Mouse (Mus musculus) c-Kit-positive CD71-positive TER-119-positive erythroid progenitor cells, embryonic 14.5 days (primary cell): ENCODE measurements around the gene Nfe2.

Experiments
- DNase-seq: peaks from one replicate; pipeline ENCODE4 v3.0.0-alpha.2; 2013; ENCODE audit warnings: low spot score

Nfe2 gene

GRCm38 (mm10) chr15:103257790-103258728 lies at the start of gene Nfe2:
TSS of gene Nfe2 (minus strand) at chr15:103258403.
- DNase-seq = peak; percentile 98

DNA sequence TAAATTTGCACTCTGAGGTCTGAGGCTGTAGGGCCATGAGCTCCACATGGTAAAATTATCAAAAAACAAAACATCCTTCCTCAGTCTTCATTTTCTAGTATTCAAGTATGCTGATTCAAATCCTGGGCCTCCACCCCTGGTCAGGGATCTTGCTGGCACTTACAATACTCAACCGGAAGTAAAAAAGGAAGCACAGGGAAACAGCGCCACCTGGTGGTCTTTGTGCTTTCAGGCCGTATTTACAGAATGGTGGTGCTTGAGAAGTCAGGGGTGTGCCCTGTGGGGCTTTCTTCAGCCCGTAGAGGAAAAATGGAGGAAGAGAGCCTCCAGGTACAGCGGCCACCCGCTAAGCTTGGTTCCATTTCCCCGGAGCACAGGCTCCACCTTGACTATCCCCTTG lies 48.9 kb upstream of the Nfe2 start:
- peak; percentile 95 for DNase-seq

GRCm38 (mm10) chr15:103305792-103306645 lies 47.8 kb upstream of the Nfe2 start:
- no peak for DNase-seq

DNA sequence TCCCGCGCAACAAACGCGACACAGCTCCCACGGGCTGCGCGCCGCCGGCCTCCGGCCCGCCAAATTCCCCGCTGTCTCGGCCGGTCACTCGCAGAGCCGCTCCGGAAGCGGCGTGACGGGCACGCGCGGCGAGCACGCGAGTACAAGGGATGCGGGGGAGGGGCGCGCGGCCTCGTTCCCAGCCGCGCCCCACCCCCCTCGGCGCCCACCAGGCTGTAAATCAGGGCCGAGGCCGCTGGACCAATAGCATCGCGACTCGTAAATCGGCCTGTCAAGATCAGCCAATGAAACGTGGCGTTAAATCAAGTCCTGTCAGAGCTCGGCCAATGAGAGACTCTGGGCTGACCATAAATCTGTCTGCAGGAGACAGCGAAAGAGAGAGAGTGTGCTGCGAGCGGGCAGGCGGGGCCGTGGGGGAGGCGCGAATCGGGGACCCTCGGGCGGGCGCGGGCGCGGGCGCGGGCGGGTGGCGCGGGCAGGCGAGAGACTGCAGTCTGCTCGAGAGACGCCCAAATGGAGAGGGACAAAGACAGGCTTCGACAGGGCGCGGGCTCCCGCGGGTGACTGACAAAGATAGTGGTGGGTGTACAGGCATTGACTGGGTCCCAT lies 47.0 kb upstream of the Nfe2 start:
- DNase-seq = peak; percentile 77

DNA sequence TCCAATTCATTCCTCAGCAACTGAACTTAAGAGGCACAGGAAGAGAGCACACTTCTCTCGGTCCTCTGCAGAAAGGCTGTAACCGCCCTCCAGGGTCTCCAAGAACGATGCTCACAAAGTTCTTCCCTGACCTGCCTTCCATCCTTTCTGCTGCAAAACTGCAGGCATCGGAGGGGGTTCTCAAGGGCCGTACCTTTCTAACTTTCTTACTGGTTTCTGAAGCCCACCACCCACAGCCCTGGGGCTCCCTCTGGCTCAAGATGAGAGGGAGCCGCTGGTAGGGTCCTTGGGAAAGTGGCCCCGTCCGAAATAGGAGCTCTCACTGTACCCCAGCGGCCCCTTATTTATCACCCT lies 46.4 kb upstream of the Nfe2 start:
- DNase-seq = no peak

DNA sequence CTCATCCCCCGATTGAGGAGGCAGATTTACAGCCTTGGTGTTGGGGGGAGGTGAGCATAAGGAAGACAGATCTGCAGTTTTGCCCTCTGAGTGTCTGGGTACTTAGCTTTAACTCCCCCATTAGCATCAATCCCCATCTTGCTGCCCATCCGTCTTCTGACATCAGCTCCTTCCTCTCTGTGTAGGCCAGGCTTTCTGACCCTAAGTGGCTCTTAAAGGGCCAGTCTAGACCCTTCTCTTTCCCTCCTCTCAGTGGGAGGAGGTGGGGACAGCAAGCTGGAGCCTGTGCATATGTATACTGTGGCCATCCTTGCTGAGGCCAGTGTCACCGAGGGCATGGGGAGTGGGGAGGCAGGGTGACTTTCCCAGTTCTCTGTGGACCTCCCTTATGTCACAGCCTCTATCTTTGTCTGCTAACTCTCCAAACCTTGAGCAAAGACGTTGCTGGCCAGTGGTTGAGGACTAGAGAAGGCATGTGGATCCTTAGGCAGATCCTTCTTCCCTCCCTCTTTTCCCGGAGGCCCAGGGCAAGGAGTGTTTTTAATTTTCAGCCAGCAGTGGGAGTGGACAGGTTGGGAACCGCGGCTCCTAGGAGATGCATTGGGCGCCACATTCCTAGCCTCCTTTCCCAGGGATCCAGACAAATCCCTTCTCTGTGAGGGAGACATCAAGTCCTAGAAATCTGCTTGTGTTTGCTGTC lies 45.9 kb upstream of the Nfe2 start:
- DNase-seq = no peak

GRCm38 (mm10) chr15:103302341-103303021 lies 44.3 kb upstream of the Nfe2 start:
- DNase-seq = no peak

- no peak for DNase-seq
Measured at GRCm38 (mm10) chr15:103301547-103302340, 43.5 kb upstream of the Nfe2 start.

DNA sequence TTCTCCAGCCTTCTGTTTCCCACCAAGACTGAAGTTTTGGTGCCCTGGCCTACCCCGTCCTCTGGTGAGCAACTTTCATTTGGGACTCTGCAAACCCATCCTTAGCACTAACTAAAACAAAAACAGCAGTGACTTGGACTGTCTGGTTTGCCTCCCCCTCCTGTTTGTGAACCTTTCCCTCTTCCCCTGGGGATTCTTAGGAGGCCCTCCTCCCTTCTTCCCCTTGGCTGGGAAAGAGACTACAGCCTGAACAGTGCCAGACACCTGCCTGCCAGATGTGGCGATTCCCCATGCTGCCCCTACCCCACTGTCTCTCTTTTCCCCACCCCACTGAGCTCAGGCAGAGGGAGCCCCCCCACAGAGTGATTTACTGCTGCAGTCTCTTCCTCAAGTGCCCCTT lies 42.8 kb upstream of the Nfe2 start:
- DNase-seq = no peak

GRCm38 (mm10) chr15:103300560-103300959 lies 42.4 kb upstream of the Nfe2 start:
- no peak for DNase-seq

DNA sequence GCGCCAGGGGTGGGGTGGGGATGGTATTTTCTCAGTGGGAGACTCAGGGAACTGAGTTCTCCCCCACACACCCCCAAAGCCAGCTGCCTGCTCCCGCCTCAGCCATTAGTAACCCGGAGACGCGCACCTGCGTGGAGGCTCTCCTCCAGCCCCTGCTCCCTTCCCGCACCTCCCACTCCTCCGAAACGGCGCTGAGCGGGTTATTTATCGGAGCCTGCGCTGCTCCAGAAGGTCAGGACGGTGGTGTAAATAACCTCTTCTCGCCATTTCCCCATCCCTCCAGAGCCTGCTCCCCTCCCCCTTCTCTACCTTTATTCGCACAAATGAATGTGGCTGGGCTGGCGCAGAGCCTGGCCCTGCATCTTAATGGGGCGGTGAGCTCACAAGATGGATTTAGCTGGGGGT lies 41.9 kb upstream of the Nfe2 start:
- no peak for DNase-seq

- DNase-seq = no peak
Measured at GRCm38 (mm10) chr15:103299644-103300043, 41.4 kb upstream of the Nfe2 start.

- no peak for DNase-seq
Measured at GRCm38 (mm10) chr15:103298861-103299616, 40.8 kb upstream of the Nfe2 start.

GRCm38 (mm10) chr15:103298026-103298425 lies 39.8 kb upstream of the Nfe2 start:
- no peak for DNase-seq

- no peak for DNase-seq
Measured at GRCm38 (mm10) chr15:103297313-103297712, 39.1 kb upstream of the Nfe2 start.

GRCm38 (mm10) chr15:103295851-103296250 lies 37.6 kb upstream of the Nfe2 start:
- no peak for DNase-seq

DNA sequence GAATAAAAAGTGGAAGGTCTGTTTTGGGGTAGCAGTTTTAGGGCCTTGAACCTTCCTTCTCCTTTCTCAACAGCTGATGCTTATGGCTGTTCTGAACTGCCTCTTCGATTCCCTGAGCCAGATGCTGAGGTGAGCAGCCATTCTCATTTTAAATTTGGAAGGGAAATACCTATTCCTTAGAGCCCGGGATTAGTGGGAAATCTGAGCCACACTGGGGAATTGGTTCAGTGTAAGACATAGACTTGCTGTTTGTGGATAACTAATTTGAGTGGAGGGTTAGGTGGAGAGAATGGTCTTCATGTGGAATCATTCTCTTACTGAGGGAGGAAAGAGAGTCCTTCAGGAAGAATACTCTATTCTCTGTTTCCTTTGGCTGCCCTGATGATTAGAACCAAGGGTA lies 36.4 kb upstream of the Nfe2 start:
- no peak for DNase-seq

DNA sequence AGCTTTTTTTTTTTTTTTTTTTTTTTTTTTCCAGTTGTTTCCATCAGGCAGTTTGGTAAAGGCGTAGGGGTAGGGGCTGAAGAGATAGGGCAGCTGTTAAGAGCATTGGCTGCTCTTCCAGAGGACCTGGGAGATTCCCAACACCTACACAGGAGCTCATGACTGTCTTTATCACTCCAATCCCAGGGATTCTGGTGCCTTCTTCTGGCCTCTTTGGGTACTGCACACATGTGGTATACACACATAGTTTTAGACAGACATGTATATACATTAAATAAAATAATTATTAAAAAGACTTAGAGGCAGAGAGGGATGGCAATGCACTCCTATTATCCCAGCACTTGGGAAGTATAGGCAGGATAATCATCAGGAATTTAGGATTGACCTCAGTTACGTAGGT lies 35.2 kb upstream of the Nfe2 start:
- DNase-seq = no peak

DNA sequence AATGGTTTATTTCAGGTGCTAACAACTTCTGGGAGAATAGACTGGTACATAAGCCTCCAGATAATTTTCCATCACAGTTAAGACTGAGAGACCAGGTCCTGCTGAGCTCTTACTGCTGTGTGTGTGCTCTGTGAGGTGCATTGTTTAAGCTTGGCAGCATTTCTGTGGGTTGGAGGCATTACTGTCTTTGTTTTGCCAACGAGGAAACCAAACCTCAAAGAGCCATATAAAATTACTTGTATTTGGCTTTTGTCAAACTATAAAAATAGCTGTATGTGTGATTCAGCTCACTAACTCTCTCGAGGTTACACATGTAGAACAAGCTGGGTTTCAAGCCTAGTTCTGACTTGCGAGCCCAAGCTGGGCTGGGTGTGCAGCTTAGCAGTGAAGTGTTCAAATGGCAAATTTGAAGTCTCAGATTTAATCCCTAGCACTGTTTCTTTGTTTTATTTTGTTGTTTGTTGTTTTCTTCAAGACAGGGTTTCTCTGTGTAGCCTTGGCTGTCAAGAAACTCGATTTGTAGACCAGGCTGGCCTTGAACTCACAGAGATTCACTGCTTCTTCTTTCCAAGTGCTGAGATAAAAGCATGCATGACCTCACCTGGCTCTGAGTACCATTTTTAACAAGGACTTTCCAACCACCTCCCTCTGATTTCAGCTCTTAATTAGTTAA lies 34.6 kb upstream of the Nfe2 start:
- DNase-seq = no peak
